Mouse (Mus musculus) B cell, adult 67 days (primary cell): ENCODE measurements around the gene Mrps7. TPM values are rescaled to one million over a fixed set of nuclear protein-coding genes. Genes with fewer than 3 reads are reported as not detected.

Experiments used
- total RNA-seq, 2 experiments: library from RNA; stranded (reverse); gene quantifications; 4 replicates each; pipeline ENCODE4 v1.2.4; 2023

The Mrps7 gene
- 10 to 100 TPM; 37.1 to 38.6 TPM for total RNA-seq

GRCm38 (mm10) chr11:115603476-115604303, at the start of gene Mrps7, which contains the start of gene Gga3:
Gene Mrps7, plus strand, starts transcription at chr11:115603925.
Gene Gga3, minus strand, starts transcription at chr11:115604051.

GRCm38 (mm10) chr11:115564064-115564809, 39.5 kb upstream of the Mrps7 start, which contains the start of gene Nup85:
Gene Nup85, plus strand, starts transcription at chr11:115564434.

GRCm38 (mm10) chr11:115612410-115613137, 8.8 kb downstream of the Mrps7 start, which contains the start of gene Mif4gd:
Gene Mif4gd, minus strand, starts transcription at chr11:115612969.

GRCm38 (mm10) chr11:115627705-115628464, 24.2 kb downstream of the Mrps7 start, which contains the start of gene Slc25a19:
Gene Slc25a19, minus strand, starts transcription at chr11:115628295.

Other genes with a start within 250 kb of the Mrps7 start
- gene Hid1, start 236.2 kb upstream of the Mrps7 start, total RNA-seq = under 1 TPM; 0.49 to 0.71 TPM
- not detected for gene Cdr2l, start 222.0 kb upstream of the Mrps7 start, total RNA-seq
- 10 to 100 TPM; 45.7 to 47.3 TPM for gene Mrpl58, start 200.2 kb upstream of the Mrps7 start, total RNA-seq
- 100 to 1,000 TPM; 178 to 191 TPM for gene Atp5h, start 184.0 kb upstream of the Mrps7 start, total RNA-seq
- gene Kctd2, start 183.8 kb upstream of the Mrps7 start, total RNA-seq = 10 to 100 TPM; 45.6 to 46.5 TPM
- not detected for gene Trim80, start 163.4 kb upstream of the Mrps7 start, total RNA-seq
- gene Slc16a5, start 141.5 kb upstream of the Mrps7 start, total RNA-seq = not detected
- 10 to 100 TPM; 12.8 to 17.2 TPM for gene Armc7, start 128.3 kb upstream of the Mrps7 start, total RNA-seq
- gene Nt5c, start 112.1 kb upstream of the Mrps7 start, total RNA-seq = 10 to 100 TPM; 80.8 to 91.6 TPM
- 100 to 1,000 TPM; 204 to 206 TPM for gene Jpt1, start 89.5 kb upstream of the Mrps7 start, total RNA-seq
- gene Sumo2, start 67.6 kb upstream of the Mrps7 start, total RNA-seq = 100 to 1,000 TPM; 259 to 284 TPM
- gene Nup85, start 39.5 kb upstream of the Mrps7 start, total RNA-seq = 10 to 100 TPM; 72.6 to 89.3 TPM
- gene Gga3, start 126 bp downstream of the Mrps7 start, total RNA-seq = 100 to 1,000 TPM; 103 to 115 TPM
- gene Mif4gd, start 9.0 kb downstream of the Mrps7 start, total RNA-seq = 100 to 1,000 TPM; 267 to 291 TPM
- 100 to 1,000 TPM; 105 to 108 TPM for gene Slc25a19, start 24.4 kb downstream of the Mrps7 start, total RNA-seq
- gene Grb2, start 104.7 kb downstream of the Mrps7 start, total RNA-seq = 100 to 1,000 TPM; 340 to 343 TPM
- 10 to 100 TPM; 52.9 to 61.8 TPM for gene Tmem94, start 161.5 kb downstream of the Mrps7 start, total RNA-seq
- 1 to 10 TPM; 5.3 to 5.8 TPM for gene Caskin2, start 209.7 kb downstream of the Mrps7 start, total RNA-seq
- gene Tsen54, start 210.8 kb downstream of the Mrps7 start, total RNA-seq = 10 to 100 TPM; 32.6 to 36.5 TPM
- gene Llgl2, start 220.1 kb downstream of the Mrps7 start, total RNA-seq = 10 to 100 TPM; 29.6 to 31.4 TPM